Mouse (Mus musculus): ENCODE measurements around the gene Nudt17. TPM values are rescaled to one million over a fixed set of nuclear protein-coding genes. Genes with fewer than 3 reads are reported as not detected.

Nudt17 gene
- total RNA-seq, 1 experiment = 7.4 TPM

- Histone ChIP-seq H3K4me1 (ENCODE audit: control insufficient read depth in 2 of 2, insufficient read depth in 2 of 2, low read length in 2 of 2, poor library complexity in 1 of 2) (peaks cover 2 to 8% of the 10 kb centered on the region in 2 experiments; a peak in 3 of 4 replicates), H3K9me3 (ENCODE audit: control insufficient read depth, insufficient read depth, low read depth, low read length) (no peaks in the 10 kb centered on the region), H3K9ac (ENCODE audit: insufficient read depth, low read depth, low read length, poor library complexity, severe bottlenecking) (no peak overlapping the region), H3K27ac (ENCODE audit: insufficient read depth, low read depth, low read length, poor library complexity, severe bottlenecking) (no peak overlapping the region), H3K36me3 (ENCODE audit: control insufficient read depth, insufficient read depth, low read length, poor library complexity, severe bottlenecking) (no peaks in the 10 kb centered on the region), H3K4me3 (ENCODE audit: insufficient read depth in 1 of 2, low read depth in 1 of 2, low read length in 2 of 2, poor library complexity in 1 of 2, severe bottlenecking in 1 of 2) (no peak overlapping the region)
- no peak for DNase-seq (ENCODE audit: low read depth, low spot score)
- in situ Hi-C loops (cut with MboI; ENCODE audit: low sequenced_read_pairs in 2 of 2, unreplicated experiment in 2 of 2) = no loop called here
- TF ChIP-seq ZNF384 (IDR thresholded peaks at IDR 0.05; ENCODE audit: low read depth, low read length) (no peak), MAFK (IDR thresholded peaks at IDR 0.05; ENCODE audit: insufficient read depth, low read depth, low read length) (no peak), HCFC1 (IDR thresholded peaks at IDR 0.05; ENCODE audit: borderline replicate concordance, insufficient read depth, low read length) (no peak), ZC3H11A (IDR thresholded peaks at IDR 0.05; ENCODE audit: borderline replicate concordance, low read depth, low read length) (no peak), CHD2 (IDR thresholded peaks at IDR 0.05; ENCODE audit: low read depth, low read length) (no peak)
These were observed 25.6 kb upstream of the Nudt17 start for GRCm38 (mm10) chr3:96733984-96734383.

- Histone ChIP-seq H3K9ac (ENCODE audit: insufficient read depth, low read depth, low read length, poor library complexity, severe bottlenecking) (no peak overlapping the region), H3K36me3 (ENCODE audit: control insufficient read depth, insufficient read depth, low read length, poor library complexity, severe bottlenecking) (no peaks in the 10 kb centered on the region)
- in situ Hi-C loops (cut with MboI; ENCODE audit: low sequenced_read_pairs in 2 of 2, unreplicated experiment in 2 of 2) = no loop called here
These were observed 22.4 kb upstream of the Nudt17 start for GRCm38 (mm10) chr3:96730785-96731184.

GRCm38 (mm10) chr3:96729403-96729784 is 21.0 kb upstream of the Nudt17 start:
- in situ Hi-C loops (cut with MboI; ENCODE audit: low sequenced_read_pairs in 2 of 2, unreplicated experiment in 2 of 2) = no loop called here
- Histone ChIP-seq H3K4me1 (ENCODE audit: control insufficient read depth in 2 of 2, insufficient read depth in 2 of 2, low read length in 2 of 2, poor library complexity in 1 of 2) (peaks cover 2 to 9% of the 10 kb centered on the region in 2 experiments), H3K4me3 (ENCODE audit: insufficient read depth in 1 of 2, low read depth in 1 of 2, low read length in 2 of 2, poor library complexity in 1 of 2, severe bottlenecking in 1 of 2) (no peak overlapping the region), H3K36me3 (ENCODE audit: control insufficient read depth, insufficient read depth, low read length, poor library complexity, severe bottlenecking) (no peaks in the 10 kb centered on the region; the same call in 1 of the 2 replicates), H3K27ac (ENCODE audit: insufficient read depth, low read depth, low read length, poor library complexity, severe bottlenecking) (no peak overlapping the region), H3K9me3 (ENCODE audit: control insufficient read depth, insufficient read depth, low read depth, low read length) (no peaks in the 10 kb centered on the region), H3K9ac (ENCODE audit: insufficient read depth, low read depth, low read length, poor library complexity, severe bottlenecking) (no peak overlapping the region)
- peak; percentile 73 for TF ChIP-seq ZNF384 (IDR thresholded peaks at IDR 0.05; ENCODE audit: low read depth, low read length)
- TF ChIP-seq MAFK (IDR thresholded peaks at IDR 0.05; ENCODE audit: insufficient read depth, low read depth, low read length) = no peak
- DNase-seq (ENCODE audit: low read depth, low spot score) = no peak

More at GRCm38 (mm10) chr3:96730785-96731184, 22.4 kb upstream of the Nudt17 start:
- no peak overlapping the region; a peak in 1 of 4 replicates for H3K4me3 ChIP-seq (ENCODE audit: insufficient read depth in 1 of 2, low read depth in 1 of 2, low read length in 2 of 2, poor library complexity in 1 of 2, severe bottlenecking in 1 of 2)
- no peaks in the 10 kb centered on the region for H3K9me3 ChIP-seq (ENCODE audit: control insufficient read depth, insufficient read depth, low read depth, low read length)
- peaks cover 2 to 9% of the 10 kb centered on the region in 2 experiments for H3K4me1 ChIP-seq (ENCODE audit: control insufficient read depth in 2 of 2, insufficient read depth in 2 of 2, low read length in 2 of 2, poor library complexity in 1 of 2)
- no peak for DNase-seq (ENCODE audit: low read depth, low spot score)
- TF ChIP-seq ZC3H11A (IDR thresholded peaks at IDR 0.05; ENCODE audit: borderline replicate concordance, low read depth, low read length) = no peak
- TF ChIP-seq HCFC1 (IDR thresholded peaks at IDR 0.05; ENCODE audit: borderline replicate concordance, insufficient read depth, low read length) = no peak
- no peak for TF ChIP-seq MAFK (IDR thresholded peaks at IDR 0.05; ENCODE audit: insufficient read depth, low read depth, low read length)
- no peak for TF ChIP-seq CHD2 (IDR thresholded peaks at IDR 0.05; ENCODE audit: low read depth, low read length)
- no peak for TF ChIP-seq ZNF384 (IDR thresholded peaks at IDR 0.05; ENCODE audit: low read depth, low read length)
- no peak overlapping the region for H3K27ac ChIP-seq (ENCODE audit: insufficient read depth, low read depth, low read length, poor library complexity, severe bottlenecking)

GRCm38 (mm10) chr3:96728634-96729402 is 20.5 kb upstream of the Nudt17 start:
- no peak for TF ChIP-seq MAFK (IDR thresholded peaks at IDR 0.05; ENCODE audit: insufficient read depth, low read depth, low read length)
- Histone ChIP-seq H3K4me1 (ENCODE audit: control insufficient read depth in 2 of 2, insufficient read depth in 2 of 2, low read length in 2 of 2, poor library complexity in 1 of 2) (peaks cover 2 to 7% of the 10 kb centered on the region in 2 experiments), H3K36me3 (ENCODE audit: control insufficient read depth, insufficient read depth, low read length, poor library complexity, severe bottlenecking) (no peaks in the 10 kb centered on the region; the same call in 1 of the 2 replicates), H3K27ac (ENCODE audit: insufficient read depth, low read depth, low read length, poor library complexity, severe bottlenecking) (no peak overlapping the region), H3K4me3 (ENCODE audit: insufficient read depth in 1 of 2, low read depth in 1 of 2, low read length in 2 of 2, poor library complexity in 1 of 2, severe bottlenecking in 1 of 2) (peak overlapping the region; percentile 95 to 97), H3K9ac (ENCODE audit: insufficient read depth, low read depth, low read length, poor library complexity, severe bottlenecking) (no peak overlapping the region), H3K9me3 (ENCODE audit: control insufficient read depth, insufficient read depth, low read depth, low read length) (no peaks in the 10 kb centered on the region)
- in situ Hi-C loops (cut with MboI; ENCODE audit: low sequenced_read_pairs in 2 of 2, unreplicated experiment in 2 of 2) = no loop called here
- no peak for DNase-seq (ENCODE audit: low read depth, low spot score)
